Mouse (Mus musculus) CH12.LX (cell line): Measurements from ENCODE around the gene Cacna1h. TPM values are rescaled to one million over a fixed set of nuclear protein-coding genes. Genes with fewer than 3 reads are reported as not detected.

Source experiments
- DNase-seq: peaks from one replicate; pipeline ENCODE4 v3.0.0-alpha.2; 2013; ENCODE audit errors: extremely low read depth
- H3K27ac ChIP-seq: 2 replicates; pipeline ENCODE4 v1.5.1; 2012; ENCODE audit warnings: low read depth, mild to moderate bottlenecking, control low read depth, moderate library complexity; ENCODE audit not compliant: insufficient read depth
- H3K27me3 ChIP-seq: replicated peaks from 2 replicates; pipeline ENCODE3; 2012; ENCODE audit warnings: inconsistent platforms
- H3K36me3 ChIP-seq, 2 experiments: replicated peaks in 1 of 2; 2 replicates each; pipeline versions ENCODE3 to v1.6.1; 2012; ENCODE audit warnings: inconsistent platforms in 1 of 2, low read length in 1 of 2, mild to moderate bottlenecking in 1 of 2, mixed read lengths in 1 of 2, moderate library complexity in 1 of 2; ENCODE audit not compliant: control insufficient read depth in 1 of 2, insufficient read depth in 1 of 2
- H3K4me1 ChIP-seq, 2 experiments: 2 replicates each; pipeline ENCODE4 v1.6.1; 2012; ENCODE audit warnings: inconsistent platforms in 1 of 2, moderate library complexity in 1 of 2; ENCODE audit not compliant: insufficient read depth in 2 of 2, control insufficient read depth in 1 of 2
- H3K4me2 ChIP-seq: 2 replicates; pipeline ENCODE4 v1.6.1; 2012; ENCODE audit warnings: low read depth, mild to moderate bottlenecking, control low read depth; ENCODE audit not compliant: poor library complexity, insufficient read depth, severe bottlenecking
- H3K4me3 ChIP-seq, 3 experiments: fragments of 150-350 bp in 1 of 3; sonication (generic) in 1 of 3; replicated peaks in 1 of 3; 2 replicates each; pipeline versions ENCODE3 to v1.5.1; 2011 to 2012; ENCODE audit warnings: low read depth in 2 of 3, low read length in 2 of 3, mild to moderate bottlenecking in 2 of 3, moderate library complexity in 2 of 3, control low read depth in 1 of 3, improper control_type of control experiment in 1 of 3, inconsistent platforms in 1 of 3, mixed read lengths in 1 of 3; ENCODE audit not compliant: poor library complexity in 1 of 3
- H3K79me2 ChIP-seq: replicated peaks from 2 replicates; pipeline ENCODE4 v1.6.1; 2012; ENCODE audit warnings: mild to moderate bottlenecking, moderate library complexity; ENCODE audit not compliant: control insufficient read depth, poor library complexity, insufficient read depth, severe bottlenecking; ENCODE audit errors: extremely low read depth
- H3K9ac ChIP-seq: 2 replicates; pipeline ENCODE4 v1.6.1; 2012; ENCODE audit warnings: low read depth, mild to moderate bottlenecking, control low read depth, moderate library complexity; ENCODE audit not compliant: insufficient read depth
- H3K9me3 ChIP-seq: replicated peaks from 2 replicates; pipeline ENCODE3; 2012; ENCODE audit warnings: low read length, inconsistent platforms, mixed read lengths
- CHD1 ChIP-seq: IDR thresholded peaks from 2 replicates; pipeline ENCODE4 v1.6.1; 2012; ENCODE audit warnings: low read depth, low read length, improper control_type of control experiment, inconsistent platforms
- CHD2 ChIP-seq: IDR thresholded peaks from 2 replicates; pipeline ENCODE4 v1.6.1; 2011; ENCODE audit warnings: low read length, improper control_type of control experiment
- E2F4 ChIP-seq: IDR thresholded peaks from 2 replicates; pipeline ENCODE4 v1.6.1; 2011; ENCODE audit warnings: low read depth, low read length, improper control_type of control experiment; ENCODE audit not compliant: insufficient replicate concordance
- ELF1 ChIP-seq: IDR thresholded peaks from 2 replicates; pipeline ENCODE4 v1.6.1; 2014; ENCODE audit warnings: low read depth, mild to moderate bottlenecking, inconsistent platforms, low read length, improper control_type of control experiment
- EP300 ChIP-seq: IDR thresholded peaks from 2 replicates; pipeline ENCODE4 v1.6.1; 2011; ENCODE audit warnings: low read length, improper control_type of control experiment
- ETS1 ChIP-seq: conservative IDR thresholded peaks from 2 replicates; pipeline ENCODE4 v1.6.1; 2012; ENCODE audit warnings: low read depth, mild to moderate bottlenecking, inconsistent platforms, low read length, improper control_type of control experiment, moderate library complexity
- GABPA ChIP-seq: IDR thresholded peaks from 2 replicates; pipeline ENCODE4 v1.6.1; 2012; ENCODE audit warnings: low read depth, low read length, improper control_type of control experiment, inconsistent platforms; ENCODE audit not compliant: insufficient replicate concordance
- HCFC1 ChIP-seq: IDR thresholded peaks from 2 replicates; pipeline ENCODE4 v1.6.1; 2012; ENCODE audit warnings: low read depth, mild to moderate bottlenecking, inconsistent platforms, low read length, improper control_type of control experiment
- IRF4 ChIP-seq: IDR thresholded peaks from 2 replicates; pipeline ENCODE4 v1.6.1; 2014; ENCODE audit warnings: low read depth, mild to moderate bottlenecking, inconsistent platforms, low read length, improper control_type of control experiment
- JUN ChIP-seq: IDR thresholded peaks from 2 replicates; pipeline ENCODE4 v1.6.1; 2011; ENCODE audit warnings: low read depth, mild to moderate bottlenecking, low read length, improper control_type of control experiment, moderate library complexity; ENCODE audit not compliant: insufficient read depth
- JUND ChIP-seq: conservative IDR thresholded peaks from 2 replicates; pipeline ENCODE4 v1.6.1; 2011; ENCODE audit warnings: low read depth, low read length, improper control_type of control experiment
- KAT2A ChIP-seq: IDR thresholded peaks from 2 replicates; pipeline ENCODE4 v1.6.1; 2012; ENCODE audit warnings: low read length, improper control_type of control experiment, inconsistent platforms; ENCODE audit not compliant: insufficient replicate concordance
- MEF2A ChIP-seq: IDR thresholded peaks from 2 replicates; pipeline ENCODE4 v1.6.1; 2014; ENCODE audit warnings: low read depth, mild to moderate bottlenecking, inconsistent platforms, low read length, improper control_type of control experiment, borderline replicate concordance
- MXI1 ChIP-seq: IDR thresholded peaks from 2 replicates; pipeline ENCODE4 v1.6.1; 2011; ENCODE audit warnings: mild to moderate bottlenecking, low read depth, low read length, improper control_type of control experiment
- NELFE ChIP-seq: IDR thresholded peaks from 2 replicates; pipeline ENCODE4 v1.6.1; 2011; ENCODE audit warnings: low read depth, low read length, improper control_type of control experiment
- NRF1 ChIP-seq: IDR thresholded peaks from 2 replicates; pipeline ENCODE4 v1.6.1; 2014; ENCODE audit warnings: low read depth, mild to moderate bottlenecking, inconsistent platforms, low read length, improper control_type of control experiment, moderate library complexity
- POLR2A ChIP-seq: IDR thresholded peaks from 2 replicates; pipeline ENCODE4 v1.6.1; 2011; ENCODE audit warnings: low read depth, mild to moderate bottlenecking, improper control_type of control experiment, low read length
- RAD21 ChIP-seq: IDR thresholded peaks from 2 replicates; pipeline ENCODE4 v1.6.1; 2011; ENCODE audit warnings: low read depth, mild to moderate bottlenecking, low read length, improper control_type of control experiment, moderate library complexity
- SIN3A ChIP-seq: IDR thresholded peaks from 2 replicates; pipeline ENCODE4 v1.6.1; 2012; ENCODE audit warnings: low read length, improper control_type of control experiment, inconsistent platforms
- SMC3 ChIP-seq: IDR thresholded peaks from 2 replicates; pipeline ENCODE4 v1.6.1; 2011; ENCODE audit warnings: low read depth, low read length, improper control_type of control experiment
- TCF12 ChIP-seq: IDR thresholded peaks from 2 replicates; pipeline ENCODE4 v1.6.1; 2014; ENCODE audit warnings: low read depth, mild to moderate bottlenecking, inconsistent platforms, low read length, improper control_type of control experiment
- UBTF ChIP-seq: IDR thresholded peaks from 2 replicates; pipeline ENCODE4 v1.6.1; 2012; ENCODE audit warnings: low read depth, mild to moderate bottlenecking, inconsistent platforms, low read length, improper control_type of control experiment, moderate library complexity
- USF1 ChIP-seq: IDR thresholded peaks from 2 replicates; pipeline ENCODE4 v1.6.1; 2014; ENCODE audit warnings: low read depth, mild to moderate bottlenecking, inconsistent platforms, low read length, improper control_type of control experiment
- ZMIZ1 ChIP-seq: IDR thresholded peaks from 2 replicates; pipeline ENCODE4 v1.6.1; 2012; ENCODE audit warnings: low read depth, mild to moderate bottlenecking, inconsistent platforms, low read length, improper control_type of control experiment
- ZNF384 ChIP-seq: IDR thresholded peaks from 2 replicates; pipeline ENCODE4 v1.6.1; 2012; ENCODE audit warnings: low read depth, low read length, improper control_type of control experiment, inconsistent platforms
- dilution Hi-C: fragments of 300-500 bp; cut with MboI; formaldehyde crosslinking; loops from 2 replicates; pipeline ENCODE4 v1.14.3; 2020; ENCODE audit warnings: low sequenced_read_pairs; ENCODE audit not compliant: extremely low pct_unique_long_range_greater_than_20kb, extremely low pct_ligation_motif_present
- in situ Hi-C: fragments of 300-500 bp; cut with MboI; formaldehyde crosslinking; loops from 3 replicates; pipeline ENCODE4 v1.14.3; 2019; ENCODE audit warnings: low sequenced_read_pairs, low pct_ligation_motif_present, low pct_unique_long_range_greater_than_20kb, mixed read lengths
- polyA plus RNA-seq: library from polyadenylated mRNA; unstranded; fragments of >175 nt; gene quantifications from 2 replicates; pipeline ENCODE4 v1.2.1, GENCODE M21; 2012; ENCODE audit warnings: low read depth; ENCODE audit not compliant: insufficient read length
- total RNA-seq, 2 experiments: library from RNA; depleted of rRNA; stranded (reverse); fragments of 300-350 nt in 1 of 2; fragments of >200 nt in 1 of 2; gene quantifications; 2 replicates each; pipeline ENCODE4 v1.2.3; 2012 to 2014

Gene Cacna1h
- total and polyA plus RNA-seq, 3 experiments: 0.04 to 0.21 (median 0.21) TPM

GRCm38 (mm10) chr17:25368973-25369372 is 64.6 kb downstream of the Cacna1h start, which contains the start of gene Tpsg1:
Tpsg1 (plus strand) TSS chr17:25369273.
- in situ Hi-C loops (no loop called here), dilution Hi-C loops (no loop called here)
- no peak for DNase-seq
- no peak within 1 kb of the TSS for H3K27ac ChIP-seq
- H3K27me3 ChIP-seq: peaks cover 94% of the 10 kb centered on the region
- H3K36me3 ChIP-seq: no peaks in the 10 kb centered on the region
- H3K9ac ChIP-seq: no peak within 1 kb of the TSS
- no peak within 1 kb of the TSS for H3K4me2 ChIP-seq
- no peaks in the 10 kb centered on the region for H3K79me2 ChIP-seq
- no peaks in the 10 kb centered on the region for H3K4me1 ChIP-seq
- H3K4me3 ChIP-seq: no peak within 1 kb of the TSS
- H3K9me3 ChIP-seq: no peaks in the 10 kb centered on the region
- TF ChIP-seq JUND (no peak), NELFE (no peak), ELF1 (no peak), EP300 (no peak), CHD2 (no peak), USF1 (no peak), JUN (no peak), ETS1 (no peak), TCF12 (no peak), IRF4 (no peak), E2F4 (no peak)

GRCm38 (mm10) chr17:25366005-25366404 is 67.6 kb downstream of the Cacna1h start, which contains the start of gene Tpsb2:
Tpsb2 (plus strand) TSS chr17:25366305.
- no peak within 1 kb of the TSS for H3K27ac ChIP-seq
- H3K4me1 ChIP-seq: no peaks in the 10 kb centered on the region
- DNase-seq: no peak
- in situ Hi-C loops: no loop called here
- H3K9ac ChIP-seq: no peak within 1 kb of the TSS
- no peak within 1 kb of the TSS for H3K4me3 ChIP-seq
- TF ChIP-seq NRF1 (no peak), RAD21 (no peak), IRF4 (no peak), NELFE (no peak), ZNF384 (no peak), MEF2A (no peak), E2F4 (no peak), JUN (no peak), SMC3 (no peak), HCFC1 (no peak), SIN3A (no peak), UBTF (no peak), EP300 (no peak), GABPA (no peak), CHD1 (no peak), KAT2A (no peak), POLR2A (no peak), ZMIZ1 (no peak), MXI1 (no peak), TCF12 (no peak)
- H3K27me3 ChIP-seq: peaks cover 89% of the 10 kb centered on the region
- no peaks in the 10 kb centered on the region for H3K9me3 ChIP-seq
- no peaks in the 10 kb centered on the region for H3K79me2 ChIP-seq
- dilution Hi-C loops: no loop called here
- no peak within 1 kb of the TSS for H3K4me2 ChIP-seq
- no peaks in the 10 kb centered on the region for H3K36me3 ChIP-seq
